Comparison of ENCODE assay signal across 8 mouse cellular contexts in genomic region chr13:114818513-114818912, GRCm38 (mm10). TPM values are rescaled to one million over a fixed set of nuclear protein-coding genes. Genes with fewer than 3 reads are reported as not detected.
DNase-seq lines count a peak whose midpoint lies in the region; ATAC-seq and TF ChIP-seq lines count a peak whose summit lies in the region.

No protein-coding gene starts in this region.

- H3K9ac ChIP-seq in hindbrain, embryonic 12.5 days = peak overlapping the region; percentile 71
- peak overlapping the region; percentile 78 for H3K9ac ChIP-seq in liver, embryonic 14.5 days (replicated peaks)
- H3K9ac ChIP-seq in stomach, embryonic 14.5 days (replicated peaks; ENCODE audit: low read depth, low read length) = peak overlapping the region; percentile 36

- peak overlapping the region; percentile 60 for H3K4me3 ChIP-seq in C2C12 (ENCODE audit: insufficient read depth, poor library complexity, severe bottlenecking)
- peak overlapping the region; percentile 77 for H3K4me3 ChIP-seq in hindbrain, embryonic 12.5 days
- H3K4me3 ChIP-seq in liver, embryonic 14.5 days (ENCODE audit: insufficient read depth in 1 of 2, low read depth in 2 of 2, low read length in 2 of 2) = peak overlapping the region; percentile 79 to 84
- H3K4me3 ChIP-seq in stomach, embryonic 14.5 days (ENCODE audit: low read depth, low read length) = peak overlapping the region; percentile 68

- ATAC-seq in frontal cortex, adult (ENCODE audit: low TSS enrichment) = peak; percentile 45
- peak; percentile 82 for ATAC-seq in hindbrain, embryonic 12.5 days (ENCODE audit: low FRiP score)
- peak; percentile 75 for ATAC-seq in liver, embryonic 14.5 days (ENCODE audit: insufficient read depth)
- ATAC-seq in stomach, embryonic 14.5 days (ENCODE audit: insufficient number of reproducible peaks, insufficient read depth, low FRiP score, low read depth) = peak; percentile 70; the same call in 1 of the 2 replicates

- no peak for TF ChIP-seq CTCF in C2C12 (IDR thresholded peaks at IDR 0.05; ENCODE audit: control insufficient read depth, insufficient read depth, insufficient read length)
- no peak for TF ChIP-seq CTCF in liver, embryonic 14.5 days (IDR thresholded peaks at IDR 0.05; ENCODE audit: low read depth)

- peaks cover 9% of the 10 kb centered on the region for H3K79me3 ChIP-seq in C2C12 (ENCODE audit: low read depth)

- WGBS in hindbrain, embryonic 12.5 days = 31% methylated on average over 9 of the region's 9 CpGs
- 24% methylated on average over 9 of the region's 9 CpGs for WGBS in liver, embryonic 14.5 days (ENCODE audit: insufficient replicate concordance)
- 21% methylated on average over 9 of the region's 9 CpGs for WGBS in stomach, embryonic 14.5 days

- no peaks in the 10 kb centered on the region for H3K9me3 ChIP-seq in hindbrain, embryonic 12.5 days (replicated peaks)
- H3K9me3 ChIP-seq in liver, embryonic 14.5 days (ENCODE audit: control insufficient read depth, low read length) = no peaks in the 10 kb centered on the region
- H3K9me3 ChIP-seq in stomach, embryonic 14.5 days (ENCODE audit: control insufficient read depth, low read depth, low read length) = no peaks in the 10 kb centered on the region

- H3K4me1 ChIP-seq in hindbrain, embryonic 12.5 days = peaks cover 14% of the 10 kb centered on the region
- peaks cover 0 to 6% of the 10 kb centered on the region in 2 experiments; a peak in 2 of 4 replicates for H3K4me1 ChIP-seq in liver, embryonic 14.5 days (replicated peaks; ENCODE audit: control insufficient read depth in 2 of 2, insufficient read depth in 2 of 2, low read length in 1 of 2)
- H3K4me1 ChIP-seq in stomach, embryonic 14.5 days (ENCODE audit: control insufficient read depth, insufficient read depth, low read length) = peaks cover 7% of the 10 kb centered on the region; the same call in 1 of the 2 replicates

- no peak overlapping the region for H3K27ac ChIP-seq in hindbrain, embryonic 12.5 days
- H3K27ac ChIP-seq in liver, embryonic 14.5 days = peak overlapping the region; percentile 41; the same call in 1 of the 2 replicates
- H3K27ac ChIP-seq in stomach, embryonic 14.5 days (ENCODE audit: low read length) = no peak overlapping the region

- H3K79me2 ChIP-seq in C2C12 (ENCODE audit: control insufficient read depth, insufficient read depth) = peaks cover 30% of the 10 kb centered on the region

- no peak for DNase-seq in frontal cortex, postnatal 36 days (ENCODE audit: low spot score in 2 of 2)
- DNase-seq in embryo, embryonic 10.5 days (ENCODE audit: low spot score) = peak; percentile 22
- DNase-seq in liver, embryonic 14.5 days (ENCODE audit: low read depth in 3 of 3, low spot score in 3 of 3) = peak in 1 of 3 experiments; percentile 37
- no peak for DNase-seq in natural killer cell, adult 2 months (ENCODE audit: low spot score in 2 of 2)

- peaks cover 9% of the 10 kb centered on the region for H3K36me3 ChIP-seq in C2C12 (ENCODE audit: control insufficient read depth, insufficient read depth)
- peaks cover 4% of the 10 kb centered on the region; the same call in 1 of the 2 replicates for H3K36me3 ChIP-seq in hindbrain, embryonic 12.5 days
- no peaks in the 10 kb centered on the region; the same call in 1 of the 2 replicates for H3K36me3 ChIP-seq in liver, embryonic 14.5 days (replicated peaks; ENCODE audit: control insufficient read depth, insufficient read depth, low read depth)
- H3K36me3 ChIP-seq in stomach, embryonic 14.5 days (ENCODE audit: control insufficient read depth, insufficient read depth, low read length) = no peaks in the 10 kb centered on the region; the same call in 1 of the 2 replicates

- peak overlapping the region; percentile 83 for H3ac ChIP-seq in C2C12 (ENCODE audit: control insufficient read depth, insufficient read length, low read depth)

- no peaks in the 10 kb centered on the region for H3K27me3 ChIP-seq in C2C12 (ENCODE audit: control insufficient read depth, insufficient read depth, insufficient read length)
- H3K27me3 ChIP-seq in hindbrain, embryonic 12.5 days = no peaks in the 10 kb centered on the region
- H3K27me3 ChIP-seq in liver, embryonic 14.5 days (ENCODE audit: control insufficient read depth, insufficient read depth, low read length) = no peaks in the 10 kb centered on the region
- no peaks in the 10 kb centered on the region for H3K27me3 ChIP-seq in stomach, embryonic 14.5 days (ENCODE audit: control insufficient read depth, insufficient read depth, low read length)

- no peak for TF ChIP-seq EP300 in liver, embryonic 14.5 days (IDR thresholded peaks at IDR 0.05; ENCODE audit: low read depth)

- H3K4me2 ChIP-seq in hindbrain, embryonic 12.5 days (replicated peaks) = peak overlapping the region; percentile 93
- peak overlapping the region; percentile 95 for H3K4me2 ChIP-seq in liver, embryonic 14.5 days (ENCODE audit: low read depth)
- peak overlapping the region; percentile 76 for H3K4me2 ChIP-seq in stomach, embryonic 14.5 days (replicated peaks; ENCODE audit: low read depth, low read length)

TF ChIP-seq in C2C12, 6 proteins besides CTCF, POLR2A, EP300 and RAD21:
- TF ChIP-seq MYOG (IDR thresholded peaks at IDR 0.05; ENCODE audit: control insufficient read depth, extremely low read depth, insufficient read length) (no peak), CEBPB (IDR thresholded peaks at IDR 0.05; ENCODE audit: low read depth) (no peak), MAX (IDR thresholded peaks at IDR 0.05) (no peak), MYOD1 (IDR thresholded peaks at IDR 0.05; ENCODE audit: control insufficient read depth, insufficient read length, low read depth) (no peak), FOSL1 (IDR thresholded peaks at IDR 0.05; ENCODE audit: insufficient read depth, low read length, poor library complexity, severe bottlenecking) (no peak)
TF ChIP-seq in C2C12: peak in this region for 0.

RNA-seq across cellular contexts. Expression of gene Mocs2, which starts 0.5 kb away (rescaled TPM):
- polyA plus RNA-seq in C2C12 (2012; fragmentation: generic; extraction: Trizol) = 28.2 TPM
- polyA plus RNA-seq in hindbrain, embryonic 12.5 days (2016; fragmentation: Nextera tagmentation; extraction: Ambion mirVana) = 80.4 and 84.6 TPM in 2 replicates
- polyA plus RNA-seq in liver, embryonic 14.5 days (2012; rRNA removed) = 15.7 and 29.5 TPM in 2 replicates
- polyA plus RNA-seq in liver, embryonic 14.5 days (2014; fragmentation: Nextera tagmentation; extraction: Ambion mirVana) = 57.5 and 60.1 TPM in 2 replicates
- 97.0 and 101 TPM in 2 replicates for polyA plus RNA-seq in stomach, embryonic 14.5 days (2014; fragmentation: Nextera tagmentation; extraction: Ambion mirVana)
